Mouse (Mus musculus) hindbrain, embryonic 10.5 days (tissue): ENCODE measurements at regions not wholly inside any gene's neighbourhood (a gene's known extent, or its start where the extent isn't known, plus 50 kb on each side); places are given as distances from the start of the nearest gene placed in this dataset.

ENCODE experiments used
- DNase-seq: peaks from one replicate; pipeline ENCODE4 v3.0.0-alpha.2; 2017; ENCODE audit warnings: low spot score
- H3K27ac ChIP-seq: fragments of 300-500 bp; sonication (generic); 2 replicates; pipeline ENCODE4 v1.5.1; 2016; ENCODE audit warnings: mild to moderate bottlenecking, moderate library complexity
- H3K27me3 ChIP-seq: fragments of 300-500 bp; sonication (generic); 2 replicates; pipeline ENCODE4 v1.6.1; 2016; ENCODE audit warnings: mild to moderate bottlenecking; ENCODE audit not compliant: poor library complexity, insufficient read depth, severe bottlenecking
- H3K36me3 ChIP-seq: fragments of 300-500 bp; sonication (generic); 2 replicates; pipeline ENCODE4 v1.6.1; 2016; ENCODE audit warnings: mild to moderate bottlenecking, moderate library complexity
- H3K4me1 ChIP-seq: fragments of 300-500 bp; sonication (generic); replicated peaks from 2 replicates; pipeline ENCODE4 v1.6.1; 2016; ENCODE audit warnings: mild to moderate bottlenecking
- H3K4me3 ChIP-seq: fragments of 300-500 bp; sonication (generic); 2 replicates; pipeline ENCODE4 v1.5.1; 2016; ENCODE audit warnings: mild to moderate bottlenecking, moderate library complexity
- H3K9me3 ChIP-seq: fragments of 300-500 bp; sonication (generic); 2 replicates; pipeline ENCODE4 v1.6.1; 2016; ENCODE audit warnings: mild to moderate bottlenecking, moderate library complexity
- WGBS: fragments of 180-500 bp; shearing (Covaris S2); methylation state at CpG from one replicate; pipeline ENCODE4 v1.1.7; 2016; 5-methylcytosine and 5-hydroxymethylcytosine counted together

GRCm38 (mm10) chr5:44922129-44922775 is 122.8 kb upstream of the Ldb2 start:
- WGBS = 60% methylated on average over 2 of the region's 2 CpGs
- H3K4me3 ChIP-seq = no peak overlapping the region
- no peaks in the 10 kb centered on the region for H3K36me3 ChIP-seq
- no peaks in the 10 kb centered on the region for H3K27me3 ChIP-seq
- H3K4me1 ChIP-seq = peaks cover 3% of the 10 kb centered on the region; the same call in 1 of the 2 replicates
- H3K27ac ChIP-seq = no peak overlapping the region; the same call in 1 of the 2 replicates
- DNase-seq = peak; percentile 52
- no peaks in the 10 kb centered on the region for H3K9me3 ChIP-seq

- no peak overlapping the region for H3K27ac ChIP-seq
- no peaks in the 10 kb centered on the region for H3K36me3 ChIP-seq
- no peaks in the 10 kb centered on the region for H3K27me3 ChIP-seq
- no peak for DNase-seq
- H3K4me1 ChIP-seq = peaks cover 6% of the 10 kb centered on the region; the same call in 1 of the 2 replicates
- WGBS = 91% methylated on average over 6 of the region's 6 CpGs
- no peak overlapping the region for H3K4me3 ChIP-seq
- H3K9me3 ChIP-seq = no peaks in the 10 kb centered on the region
Measured at GRCm38 (mm10) chr5:44917816-44918213, 118.3 kb upstream of the Ldb2 start.

GRCm38 (mm10) chr5:44917173-44917815 is 117.8 kb upstream of the Ldb2 start:
- Histone ChIP-seq H3K4me1 (peaks cover 6% of the 10 kb centered on the region; the same call in 1 of the 2 replicates), H3K4me3 (no peak overlapping the region), H3K36me3 (no peaks in the 10 kb centered on the region), H3K9me3 (no peaks in the 10 kb centered on the region), H3K27me3 (no peaks in the 10 kb centered on the region), H3K27ac (no peak overlapping the region)
- no peak for DNase-seq
- 65% methylated on average over 16 of the region's 16 CpGs for WGBS

- Histone ChIP-seq H3K4me3 (no peak overlapping the region), H3K27ac (no peak overlapping the region), H3K9me3 (no peaks in the 10 kb centered on the region), H3K4me1 (no peaks in the 10 kb centered on the region), H3K27me3 (no peaks in the 10 kb centered on the region), H3K36me3 (no peaks in the 10 kb centered on the region)
- WGBS = 81% methylated on average over 6 of the region's 6 CpGs
- no peak for DNase-seq
Measured at GRCm38 (mm10) chr5:44902541-44902940, 103.1 kb upstream of the Ldb2 start.

- no peak overlapping the region for H3K27ac ChIP-seq
- no peaks in the 10 kb centered on the region for H3K36me3 ChIP-seq
- no peak overlapping the region for H3K4me3 ChIP-seq
- WGBS = 81% methylated on average over 4 of the region's 4 CpGs
- no peak for DNase-seq
- H3K4me1 ChIP-seq = no peaks in the 10 kb centered on the region
- no peaks in the 10 kb centered on the region for H3K27me3 ChIP-seq
- H3K9me3 ChIP-seq = no peaks in the 10 kb centered on the region
Measured at GRCm38 (mm10) chr5:44886566-44887070, 87.1 kb upstream of the Ldb2 start.

GRCm38 (mm10) chr5:44876946-44877345 is 77.5 kb upstream of the Ldb2 start:
- DNase-seq = no peak
- no peak overlapping the region for H3K27ac ChIP-seq

GRCm38 (mm10) chr5:44872243-44872642 is 72.8 kb upstream of the Ldb2 start:
- H3K9me3 ChIP-seq = no peaks in the 10 kb centered on the region
- WGBS = 72% methylated on average over 7 of the region's 7 CpGs
- no peak for DNase-seq
- H3K4me3 ChIP-seq = no peak overlapping the region
- H3K27me3 ChIP-seq = no peaks in the 10 kb centered on the region
- H3K36me3 ChIP-seq = no peaks in the 10 kb centered on the region
- H3K27ac ChIP-seq = no peak overlapping the region
- no peaks in the 10 kb centered on the region for H3K4me1 ChIP-seq

More at GRCm38 (mm10) chr5:44876946-44877345, 77.5 kb upstream of the Ldb2 start:
- Histone ChIP-seq H3K4me3 (no peak overlapping the region), H3K27me3 (no peaks in the 10 kb centered on the region), H3K9me3 (no peaks in the 10 kb centered on the region), H3K36me3 (no peaks in the 10 kb centered on the region), H3K4me1 (no peaks in the 10 kb centered on the region)
- 77% methylated on average over 3 of the region's 3 CpGs for WGBS

GRCm38 (mm10) chr5:44863887-44864286 is 64.4 kb upstream of the Ldb2 start:
- Histone ChIP-seq H3K4me3 (no peak overlapping the region), H3K27me3 (no peaks in the 10 kb centered on the region), H3K4me1 (no peaks in the 10 kb centered on the region), H3K27ac (no peak overlapping the region), H3K9me3 (no peaks in the 10 kb centered on the region), H3K36me3 (no peaks in the 10 kb centered on the region)
- DNase-seq = no peak
- WGBS = 56% methylated on average over 3 of the region's 3 CpGs

- H3K36me3 ChIP-seq = no peaks in the 10 kb centered on the region
- no peaks in the 10 kb centered on the region for H3K4me1 ChIP-seq
- H3K27ac ChIP-seq = no peak overlapping the region
- H3K27me3 ChIP-seq = no peaks in the 10 kb centered on the region
- DNase-seq = no peak
- 79% methylated on average over 3 of the region's 3 CpGs for WGBS
- no peaks in the 10 kb centered on the region for H3K9me3 ChIP-seq
- H3K4me3 ChIP-seq = no peak overlapping the region
Measured at GRCm38 (mm10) chr5:44863349-44863748, 63.9 kb upstream of the Ldb2 start.

- Histone ChIP-seq H3K4me3 (no peak overlapping the region), H3K9me3 (no peaks in the 10 kb centered on the region), H3K36me3 (no peaks in the 10 kb centered on the region), H3K4me1 (no peaks in the 10 kb centered on the region), H3K27ac (no peak overlapping the region), H3K27me3 (no peaks in the 10 kb centered on the region)
- DNase-seq = no peak
- 90% methylated on average over 4 of the region's 4 CpGs for WGBS
Measured at GRCm38 (mm10) chr5:44854189-44854588, 54.7 kb upstream of the Ldb2 start.
